Mouse (Mus musculus) embryonic facial prominence, embryonic 14.5 days (tissue): Measurements from ENCODE around the gene Srgap2. TPM values are rescaled to one million over a fixed set of nuclear protein-coding genes. Genes with fewer than 3 reads are reported as not detected.

Experiments used
- ATAC-seq: fragments of 200-750 bp; cut with Nextera tagmentation; 2 replicates; pipeline ENCODE4 v1.8.0; 2017; ENCODE audit warnings: low read depth, moderate number of reproducible peaks, moderate TSS enrichment
- DNase-seq: peaks from one replicate; pipeline ENCODE4 v3.0.0-alpha.2; 2015; ENCODE audit warnings: low spot score
- H3K27ac ChIP-seq: fragments of 300-500 bp; sonication (generic); replicated peaks from 2 replicates; pipeline ENCODE4 v1.5.1; 2014; ENCODE audit warnings: low read depth, mild to moderate bottlenecking, low read length, moderate library complexity
- H3K27me3 ChIP-seq: fragments of 300-500 bp; sonication (generic); replicated peaks from 2 replicates; pipeline ENCODE4 v1.6.1; 2014; ENCODE audit warnings: low read length; ENCODE audit not compliant: control insufficient read depth, insufficient read depth
- H3K36me3 ChIP-seq: fragments of 300-500 bp; sonication (generic); 2 replicates; pipeline ENCODE4 v1.6.1; 2014; ENCODE audit warnings: low read length, mixed read lengths; ENCODE audit not compliant: control insufficient read depth, insufficient read depth
- H3K4me1 ChIP-seq: fragments of 300-500 bp; sonication (generic); 2 replicates; pipeline ENCODE4 v1.6.1; 2014; ENCODE audit warnings: antibody characterized with exemption, low read length; ENCODE audit not compliant: control insufficient read depth, insufficient read depth
- H3K4me2 ChIP-seq: fragments of 300-500 bp; sonication (generic); 2 replicates; pipeline ENCODE4 v1.6.1; 2014; ENCODE audit warnings: low read depth, mild to moderate bottlenecking, low read length, moderate library complexity, mixed read lengths
- H3K4me3 ChIP-seq: fragments of 300-500 bp; sonication (generic); 2 replicates; pipeline ENCODE4 v1.5.1; 2014; ENCODE audit warnings: low read depth, mild to moderate bottlenecking, low read length
- H3K9ac ChIP-seq: fragments of 300-500 bp; sonication (generic); 2 replicates; pipeline ENCODE4 v1.6.1; 2014; ENCODE audit warnings: low read depth, mild to moderate bottlenecking, low read length, moderate library complexity, mixed read lengths
- H3K9me3 ChIP-seq: fragments of 300-500 bp; sonication (generic); 2 replicates; pipeline ENCODE4 v1.6.1; 2016; ENCODE audit warnings: low read length; ENCODE audit not compliant: control insufficient read depth
- WGBS: fragments of 180-500 bp; shearing (Covaris S2); extraction: QIAGEN DNeasy Blood & Tissue Kit; methylation state at CpG from one replicate; pipeline ENCODE4 v1.1.7; 2014; 5-methylcytosine and 5-hydroxymethylcytosine counted together
- polyA plus RNA-seq: library from polyadenylated mRNA; unstranded; fragments of >200 nt; fragmentation: Nextera tagmentation; extraction: Ambion mirVana; gene quantifications from 2 replicates; pipeline ENCODE4 v1.2.1, GENCODE M21; 2014

The Srgap2 gene
- polyA plus RNA-seq, 1 experiment from 2014 or later = 21.3 TPM

GRCm38 (mm10) chr1:131362089-131362488 lies 165.1 kb downstream of the Srgap2 start:
- Histone ChIP-seq H3K4me2 (no peak overlapping the region), H3K9ac (no peak overlapping the region), H3K9me3 (no peaks in the 10 kb centered on the region), H3K27ac (no peak overlapping the region), H3K36me3 (peaks cover 19% of the 10 kb centered on the region), H3K27me3 (no peaks in the 10 kb centered on the region), H3K4me1 (no peaks in the 10 kb centered on the region), H3K4me3 (no peak overlapping the region)
- DNase-seq (no peak), ATAC-seq (no peak)
- WGBS = 98% methylated on average over 2 of the region's 2 CpGs

DNA sequence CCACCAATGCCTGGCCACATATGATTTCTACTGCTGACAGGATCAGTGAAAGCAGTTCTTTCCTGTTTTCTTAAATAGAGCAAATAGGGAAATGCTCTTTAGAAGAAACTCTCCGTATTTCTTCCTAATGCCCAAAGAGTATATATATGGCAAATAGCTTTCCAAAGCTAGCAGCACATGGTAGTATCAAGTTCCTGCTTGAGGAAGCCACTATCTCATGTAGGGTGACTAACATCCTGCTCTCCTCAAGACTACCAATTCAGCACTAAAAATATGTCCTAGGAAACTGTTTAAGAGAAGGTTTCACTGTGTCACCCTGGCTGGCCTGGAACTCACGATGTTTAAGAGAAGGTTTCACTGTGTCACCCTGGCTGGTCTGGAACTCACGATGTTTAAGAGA lies 166.4 kb downstream of the Srgap2 start:
- H3K36me3 ChIP-seq = peaks cover 31% of the 10 kb centered on the region
- WGBS = 91% methylated on average over 3 of the region's 3 CpGs
- no peak for ATAC-seq
- H3K4me2 ChIP-seq = no peak overlapping the region
- H3K4me3 ChIP-seq = no peak overlapping the region
- no peaks in the 10 kb centered on the region for H3K4me1 ChIP-seq
- no peak overlapping the region for H3K9ac ChIP-seq
- H3K9me3 ChIP-seq = no peaks in the 10 kb centered on the region
- no peaks in the 10 kb centered on the region for H3K27me3 ChIP-seq
- H3K27ac ChIP-seq = no peak overlapping the region
- no peak for DNase-seq

- Histone ChIP-seq H3K27ac (no peak overlapping the region), H3K27me3 (no peaks in the 10 kb centered on the region), H3K9ac (no peak overlapping the region), H3K9me3 (no peaks in the 10 kb centered on the region), H3K36me3 (peaks cover 43% of the 10 kb centered on the region), H3K4me1 (no peaks in the 10 kb centered on the region), H3K4me3 (no peak overlapping the region), H3K4me2 (no peak overlapping the region)
- DNase-seq = no peak
- 68% methylated on average over 1 of the region's 1 CpGs for WGBS
- ATAC-seq = no peak
Observed at GRCm38 (mm10) chr1:131359609-131360008, 167.5 kb downstream of the Srgap2 start.

DNA sequence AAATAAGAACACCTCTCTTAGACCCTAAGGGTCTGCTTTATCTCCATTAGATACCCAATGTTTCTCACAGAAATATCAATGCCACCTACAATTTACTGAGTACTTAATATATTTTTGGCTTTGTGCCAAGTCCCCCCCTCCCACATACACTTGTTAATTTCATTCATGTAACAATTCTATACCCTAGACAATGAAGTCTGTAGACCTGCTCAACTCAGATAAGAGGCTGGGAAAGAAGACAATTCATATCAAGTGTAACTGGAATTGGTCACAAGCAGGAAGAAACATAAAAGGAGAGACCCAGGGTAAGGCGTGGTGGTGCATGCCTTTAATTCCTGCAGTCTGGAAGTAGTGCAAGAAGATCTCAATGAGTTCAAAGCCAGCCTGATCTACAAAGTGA lies 169.9 kb downstream of the Srgap2 start:
- Histone ChIP-seq H3K9ac (no peak overlapping the region), H3K4me3 (no peak overlapping the region), H3K27me3 (no peaks in the 10 kb centered on the region), H3K9me3 (no peaks in the 10 kb centered on the region), H3K4me2 (no peak overlapping the region), H3K4me1 (no peaks in the 10 kb centered on the region), H3K27ac (no peak overlapping the region), H3K36me3 (peaks cover 49% of the 10 kb centered on the region)
- DNase-seq (no peak), ATAC-seq (no peak)
- WGBS = 83% methylated on average over 1 of the region's 1 CpGs

DNA sequence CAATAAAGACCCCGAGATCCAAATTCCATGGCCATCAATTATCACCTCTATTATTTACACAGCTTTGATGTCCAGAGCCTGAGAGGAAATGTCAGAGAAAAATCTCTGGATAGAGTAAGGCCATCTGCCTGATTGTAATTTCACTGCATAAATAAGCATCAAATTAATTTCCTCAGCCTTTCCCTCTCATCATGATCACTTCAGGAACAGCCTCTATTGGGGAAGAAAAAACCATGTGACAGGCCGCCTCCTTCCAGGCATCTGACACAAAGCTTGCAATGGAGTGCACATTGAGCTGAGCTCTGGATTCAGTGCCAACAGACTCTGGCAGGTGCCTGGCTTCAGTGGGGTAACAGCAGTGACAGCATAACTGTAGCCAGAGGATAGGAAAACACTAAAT lies 175.7 kb downstream of the Srgap2 start:
- Histone ChIP-seq H3K9ac (no peak overlapping the region), H3K4me1 (no peaks in the 10 kb centered on the region), H3K4me3 (no peak overlapping the region), H3K4me2 (no peak overlapping the region), H3K27ac (no peak overlapping the region), H3K27me3 (no peaks in the 10 kb centered on the region), H3K36me3 (peaks cover 78% of the 10 kb centered on the region), H3K9me3 (no peaks in the 10 kb centered on the region)
- DNase-seq (no peak), ATAC-seq (no peak)
- WGBS = 61% methylated on average over 2 of the region's 2 CpGs

- Histone ChIP-seq H3K36me3 (peaks cover 72% of the 10 kb centered on the region), H3K9ac (no peak overlapping the region), H3K4me1 (no peaks in the 10 kb centered on the region), H3K27me3 (no peaks in the 10 kb centered on the region), H3K4me3 (no peak overlapping the region), H3K4me2 (no peak overlapping the region), H3K27ac (no peak overlapping the region), H3K9me3 (no peaks in the 10 kb centered on the region)
- no peak for ATAC-seq
- no peak for DNase-seq
- 48% methylated on average over 1 of the region's 1 CpGs for WGBS
Observed at GRCm38 (mm10) chr1:131349993-131350510, 177.1 kb downstream of the Srgap2 start.

DNA sequence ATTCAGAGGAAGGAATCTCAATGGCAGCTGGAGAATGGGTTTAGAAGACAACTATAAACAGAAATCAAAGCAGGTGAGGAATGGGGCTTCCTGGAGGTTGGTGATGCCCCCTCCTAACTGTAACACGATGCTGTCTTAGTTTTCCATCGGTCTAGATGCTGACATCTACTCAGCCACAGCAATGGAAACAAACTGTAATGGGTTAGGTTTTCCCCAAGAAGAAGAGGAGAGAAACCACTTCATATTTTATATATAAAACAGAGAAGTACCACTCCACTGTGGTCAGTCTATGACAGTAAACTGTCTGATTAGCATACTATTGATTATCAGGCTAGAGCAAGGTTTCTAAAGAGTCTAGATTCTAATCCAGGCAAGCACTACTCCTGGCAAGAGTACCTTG lies 179.4 kb downstream of the Srgap2 start:
- no peak overlapping the region for H3K4me2 ChIP-seq
- no peak for DNase-seq
- H3K4me3 ChIP-seq = no peak overlapping the region
- H3K9ac ChIP-seq = no peak overlapping the region
- H3K27me3 ChIP-seq = no peaks in the 10 kb centered on the region
- H3K9me3 ChIP-seq = no peaks in the 10 kb centered on the region
- H3K27ac ChIP-seq = no peak overlapping the region
- H3K36me3 ChIP-seq = peaks cover 64% of the 10 kb centered on the region
- 68% methylated on average over 2 of the region's 2 CpGs for WGBS
- ATAC-seq = no peak
- no peaks in the 10 kb centered on the region for H3K4me1 ChIP-seq

GRCm38 (mm10) chr1:131346916-131347555 lies 180.1 kb downstream of the Srgap2 start:
- H3K4me1 ChIP-seq = no peaks in the 10 kb centered on the region
- H3K4me2 ChIP-seq = no peak overlapping the region
- no peak overlapping the region for H3K27ac ChIP-seq
- no peak for ATAC-seq
- peaks cover 60% of the 10 kb centered on the region for H3K36me3 ChIP-seq
- H3K27me3 ChIP-seq = no peaks in the 10 kb centered on the region
- WGBS = 54% methylated on average over 1 of the region's 1 CpGs
- no peak overlapping the region for H3K4me3 ChIP-seq
- no peak for DNase-seq
- no peak overlapping the region for H3K9ac ChIP-seq
- H3K9me3 ChIP-seq = no peaks in the 10 kb centered on the region
